Mouse (Mus musculus) left cerebral cortex, postnatal 10 days (tissue): ENCODE results near the gene Usp21. TPM values are rescaled to one million over a fixed set of nuclear protein-coding genes. Genes with fewer than 3 reads are reported as not detected.
A peak's percentile ranks its signal among the peaks of the same experiment; 100 is the strongest.
"Not testable (repeated sequence)": the region's sequence is repeated elsewhere in the genome, so short reads cannot be mapped to it uniquely, and the experiment has no call there.

Experiments
- DNase-seq, 2 experiments: peaks; one replicate each; pipeline ENCODE4 v3.0.0; 2021 to 2022; ENCODE audit warnings: low spot score in 2 of 2, mixed read lengths in 1 of 2; ENCODE audit errors: extremely low spot score in 1 of 2
- intact Hi-C: fragments of 180-260 bp; cut with DNase I; formaldehyde crosslinking; loops from one replicate; pipeline ENCODE4 v1.15.1; 2025
- total RNA-seq, 2 experiments: library from RNA; stranded (reverse); gene quantifications; 2 replicates each; pipeline ENCODE4 v1.2.3; 2021

The Usp21 gene
- 10 to 100 TPM; 51.5 to 53.4 TPM for total RNA-seq

DNA sequence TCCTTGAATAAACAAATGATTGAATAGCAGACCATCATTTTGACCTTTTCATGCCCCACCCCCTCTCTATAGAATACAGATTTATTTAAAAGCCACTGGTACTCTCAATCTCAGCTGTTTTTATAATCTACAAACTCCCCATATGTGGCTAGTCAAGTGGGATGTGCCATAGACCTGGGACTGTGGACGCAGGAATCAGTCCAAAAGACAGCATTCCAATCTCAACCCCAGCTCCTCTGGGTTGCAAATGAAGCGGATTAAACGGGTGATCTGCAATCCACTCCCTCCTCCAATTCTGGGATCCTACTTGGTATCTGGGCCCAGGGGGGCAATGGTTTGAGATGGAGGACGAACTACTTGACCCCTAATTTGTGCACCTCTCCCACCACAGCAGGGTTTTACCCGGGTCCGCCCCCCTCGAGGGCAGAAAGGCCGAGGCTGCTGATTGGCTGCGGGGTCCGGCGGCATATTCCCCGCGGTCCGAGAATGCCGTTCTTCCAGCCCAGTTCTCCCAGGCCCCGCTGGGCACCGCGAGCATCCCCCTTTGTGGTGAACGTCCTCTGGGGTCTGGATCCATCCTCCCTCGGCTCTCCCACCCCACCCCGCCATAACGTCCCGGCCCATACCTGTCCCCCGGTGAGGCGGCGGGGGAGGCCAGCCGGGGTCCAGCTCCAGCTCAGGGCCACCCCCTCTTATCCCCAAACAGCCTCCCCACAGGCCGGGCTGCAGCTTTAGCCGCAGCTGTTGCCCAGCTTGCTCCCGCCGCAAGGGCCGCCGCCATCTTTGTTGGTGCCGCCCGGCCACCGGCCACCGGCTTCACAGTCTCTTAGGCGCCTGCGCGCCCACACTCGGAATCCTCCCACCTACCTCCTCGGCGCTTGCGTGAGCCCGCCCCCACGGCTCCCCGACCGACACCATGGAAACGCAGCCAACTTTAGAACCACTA, at the start of gene Usp21:
Gene Usp21, minus strand, starts transcription at position 856 of the 946 bp plus-strand sequence.
- peak; percentile 93 to 97 for DNase-seq
- intact Hi-C loops, result no loop called here

DNA sequence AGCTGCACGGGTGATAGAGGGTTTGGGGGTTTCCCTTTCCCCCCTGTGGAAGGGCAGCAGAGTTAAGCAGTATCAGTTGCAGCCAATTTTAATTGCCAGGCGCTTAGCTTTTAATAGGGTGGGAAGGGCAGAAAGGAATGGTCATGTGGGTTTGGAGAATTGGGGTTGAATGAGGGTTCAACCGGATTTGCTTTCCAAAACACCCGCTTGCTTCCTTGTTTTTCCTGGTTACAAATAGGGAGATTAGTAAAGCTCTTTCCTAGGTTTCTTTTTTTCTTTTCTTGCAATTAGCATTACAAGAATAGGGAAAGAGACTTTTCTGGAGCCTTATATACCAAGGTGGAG, 42.4 kb upstream of the Usp21 start:
- intact Hi-C loops, result no loop called here
- no peak for DNase-seq

DNA sequence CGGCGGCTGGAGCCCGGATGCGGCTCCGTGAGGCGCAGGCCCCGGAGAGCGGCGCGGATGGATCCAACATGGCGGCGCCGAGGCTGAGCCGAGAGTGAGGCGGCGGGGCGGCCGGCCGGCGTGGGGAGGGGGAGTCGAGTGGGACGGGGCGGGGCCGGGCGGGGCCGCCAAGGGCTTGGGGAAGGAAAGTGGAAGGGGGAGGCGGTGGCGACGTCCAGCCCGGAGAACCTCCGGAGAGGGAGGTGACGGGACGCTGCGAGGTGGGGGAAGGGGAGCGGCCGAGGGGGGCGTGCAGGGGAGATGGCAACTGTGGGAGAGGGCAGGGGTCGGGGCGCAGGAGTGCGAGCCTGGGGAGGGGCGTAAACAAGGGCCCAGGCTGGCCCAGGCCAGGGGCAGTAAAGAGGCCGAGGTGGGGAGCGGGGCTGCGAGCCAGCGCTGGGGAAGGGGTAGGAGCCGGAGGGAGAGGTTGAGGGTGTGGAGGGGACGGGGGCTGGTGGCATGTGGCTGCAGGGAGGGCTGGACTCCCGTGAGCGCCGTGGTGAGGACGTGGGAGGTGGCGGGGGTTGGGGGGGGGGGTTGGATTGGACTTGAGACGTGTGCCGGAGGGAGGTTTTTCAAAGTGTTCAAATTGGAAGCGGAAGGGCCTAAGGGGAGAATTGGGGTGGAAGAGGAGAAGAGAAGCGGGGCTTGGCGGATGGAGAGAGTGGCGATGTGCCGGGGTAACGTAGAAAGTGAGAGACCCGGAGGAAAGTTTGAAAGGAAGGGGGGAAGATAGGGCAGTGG, 41.8 kb upstream of the Usp21 start:
- peak; percentile 33 to 91 for DNase-seq
- intact Hi-C loops, result loop anchor here (2.0 kb wide), 1 partner anchor 35 kb away; the partner anchor contains the start of gene Ufc1

DNA sequence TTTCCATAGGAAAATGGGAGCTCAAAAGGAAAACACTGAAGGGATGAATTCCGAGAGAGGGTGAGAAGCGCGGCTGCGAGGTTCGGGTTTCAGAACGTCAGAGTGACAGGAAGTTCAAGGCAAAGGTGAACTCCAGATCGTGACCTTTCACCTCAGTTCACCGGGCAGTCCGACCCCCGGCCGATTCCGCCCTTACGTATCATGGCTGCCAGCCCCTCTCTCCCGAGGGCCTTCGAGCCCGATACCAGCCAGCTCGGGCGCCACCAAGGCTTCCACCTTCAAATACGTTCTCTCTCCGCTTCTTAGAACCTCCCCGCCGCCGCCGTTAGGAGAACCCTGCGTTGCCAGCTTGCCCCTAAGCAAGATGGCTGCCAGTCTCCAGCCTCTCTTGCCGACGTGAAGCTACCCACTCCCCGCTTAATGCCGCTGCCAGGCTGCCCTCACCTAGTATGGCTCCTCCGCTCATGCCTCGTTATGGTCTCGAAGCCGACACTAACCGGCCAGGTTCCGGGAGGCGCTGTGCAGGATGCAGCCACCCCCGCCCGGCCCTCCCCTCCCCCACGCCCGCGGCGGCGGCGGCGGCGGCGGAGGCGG, 41.1 kb upstream of the Usp21 start, which contains the start of gene Dedd:
Gene Dedd, plus strand, starts transcription at position 307 of the 594 bp plus-strand sequence.
- intact Hi-C loops, result loop anchor here (2.0 kb wide), 1 partner anchor 34 kb away; the partner anchor contains the start of gene Ufc1

DNA sequence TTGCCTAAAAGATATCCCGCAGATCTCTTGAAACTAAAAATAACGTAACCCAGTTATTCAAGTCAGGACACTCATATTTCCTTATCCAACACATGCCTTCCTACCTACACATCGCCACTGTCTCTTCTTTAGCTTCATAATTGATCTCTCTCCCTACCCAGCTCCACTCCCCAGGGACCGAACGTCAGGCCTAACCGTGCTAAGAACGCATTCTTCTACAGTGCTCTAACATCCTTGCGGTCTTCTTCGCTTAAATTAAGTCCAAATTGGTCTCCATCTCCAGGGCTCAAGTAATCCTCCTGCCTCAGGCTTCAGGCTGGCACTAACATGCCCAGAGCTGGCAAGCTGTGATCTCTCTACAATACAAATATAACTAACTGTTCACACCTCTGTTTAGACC, 40.5 kb upstream of the Usp21 start:
- intact Hi-C loops, result loop anchor here (2.0 kb wide), 1 partner anchor 33 kb away; the partner anchor contains the start of gene Ufc1
- DNase-seq, result no peak

More for the DNA sequence above, 41.1 kb upstream of the Usp21 start, which contains the start of gene Dedd:
- peak; percentile 95 for DNase-seq

DNA sequence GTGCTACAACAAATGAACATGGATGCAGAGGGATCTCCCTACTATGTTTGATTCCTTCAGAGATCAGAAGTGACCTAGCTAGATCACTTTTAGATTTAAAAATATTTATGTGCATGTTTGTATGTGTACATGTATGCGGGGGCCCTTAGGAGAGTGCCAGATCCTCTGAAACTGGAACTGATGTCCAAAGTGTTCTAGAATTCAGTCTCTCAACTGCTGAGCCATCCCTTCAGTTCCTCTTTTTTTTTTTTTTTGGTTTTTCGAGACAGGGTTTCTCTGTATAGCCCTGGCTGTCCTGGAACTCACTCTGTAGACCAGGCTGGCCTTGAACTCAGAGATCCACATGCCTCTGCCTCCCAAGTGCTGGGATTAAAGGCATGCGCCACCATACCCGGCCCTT, 38.8 kb upstream of the Usp21 start:
- DNase-seq, intact Hi-C loops: not testable (repeated sequence)

DNA sequence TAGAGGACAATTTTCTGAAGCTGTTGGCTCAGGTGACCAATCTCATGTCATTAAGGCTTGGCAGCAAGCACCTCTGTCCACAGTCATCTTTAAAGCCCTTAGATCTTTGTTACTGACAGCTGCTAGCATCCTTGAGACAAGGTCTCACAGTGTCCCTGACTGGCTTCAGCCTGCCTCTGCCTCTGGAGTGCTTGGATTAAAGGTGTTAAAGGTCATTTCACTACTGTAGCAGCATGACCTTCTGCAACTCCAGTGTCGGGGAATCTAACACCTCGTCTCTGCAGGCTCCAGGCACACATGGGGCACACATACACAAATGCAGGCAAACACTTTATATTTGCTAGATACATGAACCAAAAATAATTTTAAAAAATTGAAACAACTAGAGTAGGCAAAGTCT, 37.8 kb upstream of the Usp21 start:
- intact Hi-C loops, result no loop called here
- no peak for DNase-seq

DNA sequence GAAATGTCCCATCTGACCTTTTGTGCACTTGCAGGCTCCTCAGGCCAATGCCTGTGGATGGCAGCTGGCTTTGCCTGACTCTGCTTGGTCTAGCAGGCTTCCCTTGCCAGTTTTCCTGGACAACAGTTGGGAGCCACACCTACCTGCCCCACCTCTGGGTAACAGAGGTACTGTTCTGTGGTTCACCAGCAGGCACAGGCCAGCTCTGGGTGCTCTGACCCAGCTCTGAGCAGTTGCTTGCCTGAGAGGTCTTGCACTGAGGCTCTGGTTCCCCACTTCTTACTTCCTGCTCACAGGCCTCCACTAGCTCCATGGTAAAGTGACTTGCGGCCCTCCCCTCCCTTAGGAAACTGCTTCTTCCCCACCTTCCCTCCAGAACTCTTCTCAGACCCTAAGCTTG, 34.2 kb upstream of the Usp21 start:
- intact Hi-C loops, result loop anchor here (5.0 kb wide), 1 partner anchor 35 kb away; no protein-coding TSS in a partner anchor
- DNase-seq, result no peak

DNA sequence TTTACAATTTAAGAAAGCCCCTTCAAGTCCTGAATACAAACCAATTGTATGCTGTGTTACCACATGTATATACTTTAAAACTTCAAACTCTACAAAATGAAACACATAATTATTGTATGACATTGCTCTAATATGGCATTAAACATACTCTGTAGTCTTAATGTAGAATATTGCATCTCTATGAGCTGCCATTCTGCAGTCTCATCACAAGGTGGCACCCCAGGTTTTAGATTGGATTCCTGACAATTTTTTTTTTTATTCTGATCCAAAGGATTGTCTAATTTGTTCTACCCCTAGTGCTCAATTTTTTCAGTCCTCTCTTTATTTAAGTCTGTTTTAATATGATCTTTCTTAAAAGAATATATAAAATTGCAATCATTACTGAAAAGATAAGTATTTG, 33.6 kb upstream of the Usp21 start:
- intact Hi-C loops, result loop anchor here (5.0 kb wide), 1 partner anchor 36 kb away; no protein-coding TSS in a partner anchor
- no peak for DNase-seq

DNA sequence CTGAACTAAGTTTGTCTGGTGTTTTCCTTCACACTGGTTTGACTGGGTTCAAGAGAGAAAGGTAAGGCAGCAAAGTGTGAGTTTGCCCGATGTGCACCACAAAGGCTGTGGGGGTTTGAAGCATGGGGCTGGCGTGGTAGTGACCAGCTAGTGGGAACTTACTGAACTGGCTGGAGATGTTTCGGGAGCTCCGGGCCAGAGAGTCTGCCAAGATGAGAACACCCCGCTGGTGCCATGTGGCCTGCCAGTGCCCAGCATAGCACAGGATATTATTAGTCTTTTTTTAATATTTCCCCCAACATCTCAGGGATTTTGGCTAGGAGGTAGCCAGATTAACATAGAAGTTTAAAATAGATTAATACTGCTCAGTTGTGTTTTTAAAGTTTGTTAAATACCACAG, 32.4 kb upstream of the Usp21 start:
- intact Hi-C loops, result loop anchor here (5.0 kb wide), 1 partner anchor 37 kb away; no protein-coding TSS in a partner anchor
- DNase-seq, result no peak

DNA sequence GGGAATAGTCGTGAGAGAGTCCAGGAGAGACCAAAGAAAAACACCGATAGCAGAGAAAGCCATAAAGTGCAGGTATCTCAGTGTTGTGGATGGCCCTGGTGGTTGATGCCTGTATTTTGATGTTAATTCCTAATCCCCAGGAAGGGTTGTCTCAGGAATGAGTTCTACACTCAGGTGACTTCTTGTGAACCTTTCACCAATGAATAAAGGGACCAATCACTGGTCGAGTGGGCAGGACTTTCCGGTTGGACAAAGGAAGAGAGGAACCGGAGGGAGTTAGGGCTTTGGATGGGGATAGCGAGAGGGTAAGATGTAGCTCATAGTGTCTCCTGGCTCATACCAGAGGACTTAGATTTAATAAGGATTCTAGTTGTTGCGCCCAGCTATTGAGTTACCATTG, 32.0 kb upstream of the Usp21 start:
- DNase-seq, result no peak
- intact Hi-C loops, result loop anchor here (5.0 kb wide), 1 partner anchor 38 kb away; no protein-coding TSS in a partner anchor

DNA sequence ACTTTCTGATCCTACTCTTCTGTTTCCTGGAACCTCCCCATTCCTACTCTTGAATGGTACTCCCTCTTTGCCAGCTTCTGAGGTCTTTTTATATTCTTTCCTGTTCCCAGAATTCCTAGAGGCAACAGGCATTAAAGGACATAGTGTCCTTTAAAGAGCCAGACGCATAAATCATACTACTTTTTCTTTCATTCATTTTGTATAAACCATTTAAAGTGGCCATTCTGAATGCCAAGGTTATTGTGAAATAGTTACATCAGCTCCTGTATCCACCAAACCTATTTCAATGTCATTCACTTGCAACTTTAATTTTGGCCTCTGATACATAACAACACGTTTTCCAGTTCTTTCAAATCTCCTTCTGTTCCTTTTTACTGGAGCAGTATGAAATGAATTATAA, 21.5 kb upstream of the Usp21 start:
- intact Hi-C loops, result no loop called here
- no peak for DNase-seq

DNA sequence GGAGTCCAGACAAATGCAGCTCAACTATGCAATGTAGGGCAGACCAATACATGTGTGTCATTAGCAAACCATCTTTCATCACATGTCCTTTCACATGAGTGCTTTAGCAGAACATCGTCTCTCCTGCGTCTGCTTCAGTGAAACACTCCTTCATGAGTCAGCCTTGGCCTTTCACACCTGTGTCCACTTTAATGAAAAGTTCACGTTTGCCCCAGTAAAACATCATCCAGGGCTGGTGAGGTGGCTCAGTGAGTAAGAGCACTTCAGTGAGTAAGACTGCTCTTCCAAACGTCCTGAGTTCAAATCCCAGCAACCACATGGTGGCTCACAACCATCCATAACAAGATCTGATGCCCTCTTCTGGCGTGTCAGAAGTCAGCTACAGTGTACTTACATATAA, 18.4 kb upstream of the Usp21 start:
- DNase-seq, intact Hi-C loops: not testable (repeated sequence)

DNA sequence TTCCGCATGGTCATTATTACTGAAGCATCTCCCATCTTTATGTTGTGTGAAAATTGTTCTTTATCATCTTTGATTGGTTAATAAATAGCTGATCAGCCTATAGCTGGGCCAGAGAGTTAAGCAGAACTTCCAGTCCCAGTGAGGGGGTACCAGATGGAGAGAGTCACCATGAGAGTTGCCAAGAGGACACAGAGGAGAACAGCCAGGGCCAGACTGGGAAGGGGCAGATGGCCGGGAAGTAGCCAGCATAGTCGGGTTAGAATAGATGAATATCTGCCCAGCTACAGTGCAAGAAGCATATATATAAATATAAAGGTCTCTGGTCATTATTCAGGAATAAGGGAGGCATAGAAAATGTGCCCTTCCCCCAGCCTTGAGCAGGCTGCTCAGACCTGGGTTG, 10.4 kb upstream of the Usp21 start:
- no peak for DNase-seq
- intact Hi-C loops, result no loop called here

DNA sequence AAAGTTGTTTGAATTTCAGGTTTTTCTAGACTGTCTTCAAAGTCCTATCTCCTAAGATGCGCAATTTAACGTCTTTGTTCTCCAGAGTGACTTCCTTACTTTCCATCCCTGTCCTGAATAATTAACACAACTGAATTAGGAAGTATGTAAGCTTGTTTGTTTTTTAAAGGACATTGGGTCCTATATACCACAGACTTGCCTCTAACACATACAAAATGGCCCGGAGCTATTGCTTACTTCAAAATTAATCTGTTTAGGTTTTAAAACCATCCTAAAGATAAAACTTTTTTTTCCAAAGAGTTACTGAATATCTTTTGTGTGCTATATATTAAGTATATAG, 7.2 kb upstream of the Usp21 start:
- intact Hi-C loops, result loop anchor here (2.0 kb wide), 1 partner anchor 34 kb away; the partner anchor contains the start of gene Dedd

DNA sequence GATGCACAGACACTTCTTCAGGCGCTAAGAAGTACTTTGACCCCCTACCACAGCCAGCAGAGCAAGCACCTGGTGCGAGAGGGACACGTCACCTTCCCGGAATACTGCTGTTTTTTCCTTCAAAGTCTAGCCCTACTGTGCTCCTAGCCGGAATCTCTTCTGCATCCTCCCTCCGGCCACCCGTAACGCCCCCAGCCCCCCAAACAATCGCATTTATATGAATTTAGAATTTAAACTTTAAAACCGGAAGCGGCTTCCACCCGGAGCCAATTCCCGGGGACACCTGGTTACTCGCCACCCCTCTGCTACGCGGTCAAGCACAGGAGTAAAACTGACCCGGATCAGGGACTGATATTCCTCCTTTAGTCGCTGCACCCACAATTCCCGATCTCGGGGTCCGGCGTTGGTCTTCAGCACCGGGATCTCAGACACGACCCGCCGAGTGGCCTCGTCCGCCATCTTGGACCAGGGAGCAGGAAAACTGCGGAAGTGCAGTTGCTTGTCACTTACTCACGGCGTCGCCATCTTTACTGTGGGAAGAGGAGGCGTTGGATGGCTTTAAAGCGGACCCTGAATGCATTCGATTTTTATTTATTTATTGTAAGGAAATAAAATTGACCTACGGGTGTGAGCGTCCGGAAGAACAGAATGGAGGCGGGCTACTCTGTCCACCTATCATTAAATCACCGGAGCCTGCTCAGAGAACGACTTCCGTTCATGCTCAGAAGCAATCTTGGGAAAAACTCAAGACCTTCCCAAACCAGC, 6.7 kb upstream of the Usp21 start, which contains the start of gene Ufc1:
Gene Ufc1, minus strand, starts transcription at position 727 of the 765 bp plus-strand sequence.
- intact Hi-C loops, result loop anchor here (2.0 kb wide), 1 partner anchor 34 kb away; the partner anchor contains the start of gene Dedd
- peak; percentile 78 to 87 for DNase-seq

More for the DNA sequence above, 7.2 kb upstream of the Usp21 start:
- DNase-seq, result no peak

DNA sequence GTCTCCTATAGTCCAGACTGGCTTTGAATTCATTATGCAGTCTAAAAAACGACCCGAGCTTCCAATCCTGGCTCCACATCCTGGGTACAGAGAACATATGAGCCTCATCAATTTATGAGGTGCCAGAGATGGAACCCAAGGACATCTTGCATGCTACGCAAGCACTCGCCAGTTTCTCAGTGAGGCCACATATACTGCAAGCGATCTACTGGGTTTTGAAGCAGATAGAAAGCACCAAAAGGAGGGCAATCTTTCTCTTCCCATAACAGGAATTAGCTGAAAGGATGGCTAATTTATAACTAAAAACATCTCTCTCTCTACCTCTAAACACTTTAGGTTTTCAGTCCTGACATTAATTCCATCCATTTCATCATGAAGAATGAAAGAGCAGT, 6.1 kb upstream of the Usp21 start:
- no peak for DNase-seq
- intact Hi-C loops, result loop anchor here (2.0 kb wide), 1 partner anchor 35 kb away; the partner anchor contains the start of gene Dedd

DNA sequence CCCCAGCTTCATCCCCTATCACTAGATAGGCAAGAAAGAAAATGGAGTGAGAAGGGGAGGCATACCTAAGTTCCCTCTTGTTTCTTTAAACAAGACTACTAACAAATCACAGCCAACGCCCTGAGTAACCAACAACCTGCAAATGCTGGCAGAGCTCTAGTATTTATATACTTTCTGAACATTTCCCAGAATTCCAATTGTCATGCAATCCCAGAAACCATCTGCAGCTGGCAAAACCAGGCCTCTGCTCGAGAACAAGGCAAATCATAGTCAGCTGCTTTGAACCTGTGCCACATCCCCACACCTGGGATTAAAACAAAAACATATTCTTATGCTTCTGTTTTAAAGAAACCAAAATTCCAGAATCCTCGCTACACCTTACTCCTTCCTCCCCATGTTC, 5.6 kb upstream of the Usp21 start:
- intact Hi-C loops, result no loop called here
- DNase-seq, result no peak
